Mouse (Mus musculus) hindbrain, embryonic 12.5 days (tissue): Measurements from ENCODE around the gene Ndufv2. TPM values are rescaled to one million over a fixed set of nuclear protein-coding genes. Genes with fewer than 3 reads are reported as not detected.
"Not testable (repeated sequence)": the region's sequence is repeated elsewhere in the genome, so short reads cannot be mapped to it uniquely, and the experiment has no call there.

Experiments
- ATAC-seq: fragments of 200-750 bp; cut with Nextera tagmentation; 2 replicates; pipeline ENCODE4 v1.8.0; 2017; ENCODE audit warnings: moderate TSS enrichment; ENCODE audit not compliant: low FRiP score
- H3K27ac ChIP-seq: fragments of 300-500 bp; sonication (generic); 2 replicates; pipeline ENCODE4 v1.5.1; 2016; ENCODE audit warnings: mild to moderate bottlenecking
- H3K27me3 ChIP-seq: fragments of 300-500 bp; sonication (generic); 2 replicates; pipeline ENCODE4 v1.6.1; 2016; ENCODE audit warnings: mild to moderate bottlenecking
- H3K36me3 ChIP-seq: fragments of 300-500 bp; sonication (generic); 2 replicates; pipeline ENCODE4 v1.6.1; 2016; ENCODE audit warnings: mild to moderate bottlenecking
- H3K4me1 ChIP-seq: fragments of 300-500 bp; sonication (generic); 2 replicates; pipeline ENCODE4 v1.6.1; 2016
- H3K4me2 ChIP-seq: fragments of 300-500 bp; sonication (generic); replicated peaks from 2 replicates; pipeline ENCODE4 v1.6.1; 2016; ENCODE audit warnings: mild to moderate bottlenecking
- H3K4me3 ChIP-seq: fragments of 300-500 bp; sonication (generic); 2 replicates; pipeline ENCODE4 v1.5.1; 2016; ENCODE audit warnings: mild to moderate bottlenecking
- H3K9ac ChIP-seq: fragments of 300-500 bp; sonication (generic); 2 replicates; pipeline ENCODE4 v1.6.1; 2016; ENCODE audit warnings: mild to moderate bottlenecking, moderate library complexity
- H3K9me3 ChIP-seq: fragments of 300-500 bp; sonication (generic); replicated peaks from 2 replicates; pipeline ENCODE4 v1.6.1; 2016; ENCODE audit warnings: mild to moderate bottlenecking
- WGBS: fragments of 180-500 bp; shearing (Covaris S2); methylation state at CpG from one replicate; pipeline ENCODE4 v1.1.7; 2016; 5-methylcytosine and 5-hydroxymethylcytosine counted together
- polyA plus RNA-seq: library from polyadenylated mRNA; unstranded; fragments of >200 nt; fragmentation: Nextera tagmentation; extraction: Ambion mirVana; gene quantifications from 2 replicates; pipeline ENCODE4 v1.2.1, GENCODE M21; 2016

The Ndufv2 gene
- polyA plus RNA-seq, 1 experiment from 2014 or later, result 282 TPM

GRCm38 (mm10) chr17:66043679-66044078 lies 57.7 kb downstream of the Ndufv2 start:
- not testable (repeated sequence) for ATAC-seq, H3K27me3 ChIP-seq, H3K27ac ChIP-seq, H3K9me3 ChIP-seq, H3K4me3 ChIP-seq, H3K9ac ChIP-seq, H3K4me1 ChIP-seq, H3K4me2 ChIP-seq
- WGBS, result 91% methylated on average over 4 of the region's 4 CpGs
- H3K36me3 ChIP-seq, result peaks cover 21% of the 10 kb centered on the region

DNA sequence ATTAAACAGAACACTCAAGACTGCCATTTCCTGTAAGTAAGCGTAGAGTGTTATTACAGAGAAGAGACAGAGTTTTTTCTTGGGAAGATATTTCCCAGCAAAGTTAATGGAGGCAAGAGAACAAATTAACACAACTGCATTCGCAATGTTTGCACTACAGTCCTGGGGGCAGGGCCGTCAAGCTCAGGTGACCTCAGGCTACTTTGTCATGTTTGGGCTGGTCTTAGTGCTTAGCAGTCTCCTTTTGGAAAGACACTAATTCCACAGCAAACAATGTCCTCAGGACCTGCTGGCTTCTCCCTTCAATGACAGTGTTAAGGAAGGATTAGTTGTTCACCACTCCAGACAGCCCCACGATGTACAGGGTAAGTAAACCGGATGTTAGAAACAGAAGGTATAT lies 60.3 kb downstream of the Ndufv2 start:
- WGBS, result 88% methylated on average over 5 of the region's 5 CpGs
- Histone ChIP-seq H3K9ac (no peak overlapping the region), H3K36me3 (peaks cover 5% of the 10 kb centered on the region), H3K27ac (no peak overlapping the region), H3K4me3 (no peak overlapping the region), H3K9me3 (no peaks in the 10 kb centered on the region), H3K4me2 (no peak overlapping the region), H3K4me1 (no peaks in the 10 kb centered on the region), H3K27me3 (no peaks in the 10 kb centered on the region)
- no peak for ATAC-seq

DNA sequence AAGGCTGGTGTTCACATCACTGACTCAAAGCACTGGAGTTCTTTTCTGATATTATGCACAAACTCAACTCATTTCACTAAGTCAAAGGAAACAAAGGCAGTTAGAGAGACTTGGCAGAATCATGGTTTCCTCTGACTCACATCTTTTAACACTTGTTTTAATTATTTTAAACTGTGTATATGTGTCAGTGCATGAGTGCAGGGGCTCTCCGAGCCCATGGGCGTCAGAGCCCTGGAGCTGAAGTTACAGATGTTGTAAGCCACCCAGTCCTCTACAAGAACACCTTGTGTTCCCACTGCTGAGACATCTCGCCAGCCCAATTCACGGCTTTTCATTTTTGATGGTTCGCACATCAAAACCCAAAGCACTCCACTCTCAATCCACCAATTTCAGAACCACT lies 68.1 kb downstream of the Ndufv2 start:
- peaks cover 13% of the 10 kb centered on the region for H3K36me3 ChIP-seq
- no peak for ATAC-seq
- WGBS, result 94% methylated on average over 5 of the region's 5 CpGs
- H3K9ac ChIP-seq, result no peak overlapping the region
- no peaks in the 10 kb centered on the region for H3K4me1 ChIP-seq
- no peaks in the 10 kb centered on the region for H3K9me3 ChIP-seq
- H3K4me3 ChIP-seq, result no peak overlapping the region
- H3K4me2 ChIP-seq, result no peak overlapping the region
- H3K27ac ChIP-seq, result no peak overlapping the region
- no peaks in the 10 kb centered on the region for H3K27me3 ChIP-seq

DNA sequence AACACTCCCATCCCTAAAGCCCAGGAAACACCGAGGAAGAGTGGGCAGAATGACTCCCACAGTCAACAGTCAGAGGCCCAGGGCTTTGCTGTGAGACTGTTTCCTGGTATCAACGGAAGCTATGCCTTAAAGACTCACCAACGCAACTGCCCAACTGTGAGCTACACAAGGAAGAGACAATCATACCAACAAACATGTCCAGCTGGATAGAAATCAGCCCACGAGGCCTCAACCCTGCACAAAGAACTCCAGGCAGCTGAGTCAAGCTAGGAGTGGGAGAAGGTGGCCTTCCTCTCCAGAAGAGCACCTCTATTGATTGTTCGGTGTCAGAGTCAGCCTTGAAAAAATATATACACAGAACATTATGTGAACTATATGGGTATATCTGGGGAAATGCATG lies 69.4 kb downstream of the Ndufv2 start:
- H3K27ac ChIP-seq, result no peak overlapping the region
- no peaks in the 10 kb centered on the region for H3K27me3 ChIP-seq
- no peaks in the 10 kb centered on the region for H3K4me1 ChIP-seq
- H3K9me3 ChIP-seq, result no peaks in the 10 kb centered on the region
- H3K9ac ChIP-seq, result no peak overlapping the region
- WGBS, result 86% methylated on average over 5 of the region's 5 CpGs
- no peak overlapping the region for H3K4me2 ChIP-seq
- H3K4me3 ChIP-seq, result no peak overlapping the region
- ATAC-seq, result no peak
- H3K36me3 ChIP-seq, result peaks cover 19% of the 10 kb centered on the region

Other genes starting within 250 kb of the Ndufv2 start
- 49.3 and 50.9 TPM in 2 replicates for gene Ralbp1, start 215.8 kb downstream of the Ndufv2 start, polyA plus RNA-seq
- gene Twsg1, start 150.3 kb downstream of the Ndufv2 start, polyA plus RNA-seq, result 100 and 108 TPM in 2 replicates
- 70.7 and 78.1 TPM in 2 replicates for gene Ankrd12, start 24.5 kb downstream of the Ndufv2 start, polyA plus RNA-seq
- gene Washc1, start 10.0 kb upstream of the Ndufv2 start, polyA plus RNA-seq, result 38.5 and 39.9 TPM in 2 replicates
- gene Ddx11, start 22.0 kb upstream of the Ndufv2 start, polyA plus RNA-seq, result 19.4 and 20.2 TPM in 2 replicates